Mouse (Mus musculus): ENCODE data around the gene Srgap3.

DNA sequence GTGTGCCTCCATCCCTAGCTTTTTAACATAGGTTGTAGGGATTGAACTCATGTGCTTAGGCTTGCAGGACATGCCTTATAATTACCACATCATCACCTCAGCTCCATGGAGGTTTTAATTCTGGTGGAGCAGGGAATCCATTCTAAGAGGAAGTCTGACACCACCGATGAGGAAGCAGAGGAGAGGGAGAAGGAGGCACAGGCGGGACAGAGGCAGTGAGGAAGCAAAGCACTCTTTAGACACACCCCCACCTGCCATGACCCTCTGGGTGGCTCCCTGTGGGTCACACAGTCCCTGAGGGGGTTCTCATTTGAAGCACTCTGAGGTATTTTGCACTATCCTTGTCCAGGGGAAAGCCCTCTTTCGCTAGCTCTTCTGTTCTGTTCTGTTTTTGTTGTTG, 194.5 kb downstream of the Srgap3 start:
- no peak for TF ChIP-seq CTCF (IDR thresholded peaks at IDR 0.05; ENCODE audit: low read depth)
- no peak for TF ChIP-seq EP300 (optimal IDR thresholded peaks at IDR 0.05)
